Mouse (Mus musculus) neural tube, embryonic 11.5 days (tissue): ENCODE results near the gene Cyp21a1. TPM values are rescaled to one million over a fixed set of nuclear protein-coding genes. Genes with fewer than 3 reads are reported as not detected.
"Not testable (repeated sequence)": the region's sequence is repeated elsewhere in the genome, so short reads cannot be mapped to it uniquely, and the experiment has no call there.

ENCODE experiments used
- ATAC-seq: fragments of 200-750 bp; cut with Nextera tagmentation; 2 replicates; pipeline ENCODE4 v1.8.0; 2017; ENCODE audit warnings: moderate number of reproducible peaks, mild to moderate bottlenecking, moderate TSS enrichment, moderate library complexity; ENCODE audit not compliant: insufficient read depth, low FRiP score, low TSS enrichment
- DNase-seq: peaks from one replicate; pipeline ENCODE4 v3.0.0-alpha.2; 2015; ENCODE audit warnings: low spot score
- H3K27ac ChIP-seq: fragments of 300-500 bp; sonication (generic); 2 replicates; pipeline ENCODE4 v1.5.1; 2014; ENCODE audit warnings: low read depth, mild to moderate bottlenecking, low read length
- H3K27me3 ChIP-seq: fragments of 300-500 bp; sonication (generic); 2 replicates; pipeline ENCODE4 v1.6.1; 2014; ENCODE audit warnings: mild to moderate bottlenecking, low read length, mixed read lengths; ENCODE audit not compliant: control insufficient read depth, insufficient read depth
- H3K36me3 ChIP-seq: fragments of 300-500 bp; sonication (generic); 2 replicates; pipeline ENCODE4 v1.6.1; 2014; ENCODE audit warnings: mild to moderate bottlenecking, low read length, moderate library complexity, mixed read lengths; ENCODE audit not compliant: control insufficient read depth, insufficient read depth
- H3K4me1 ChIP-seq: fragments of 300-500 bp; sonication (generic); 2 replicates; pipeline ENCODE4 v1.6.1; 2014; ENCODE audit warnings: low read length, mixed read lengths; ENCODE audit not compliant: control insufficient read depth, insufficient read depth
- H3K4me2 ChIP-seq: fragments of 300-500 bp; sonication (generic); 2 replicates; pipeline ENCODE4 v1.6.1; 2014; ENCODE audit warnings: low read depth, mild to moderate bottlenecking, moderate library complexity
- H3K4me3 ChIP-seq: fragments of 300-500 bp; sonication (generic); 2 replicates; pipeline ENCODE4 v1.5.1; 2014; ENCODE audit warnings: low read depth, low read length
- H3K9ac ChIP-seq: fragments of 300-500 bp; sonication (generic); 2 replicates; pipeline ENCODE4 v1.6.1; 2014; ENCODE audit warnings: mild to moderate bottlenecking, low read length
- H3K9me3 ChIP-seq: fragments of 300-500 bp; sonication (generic); 2 replicates; pipeline ENCODE4 v1.6.1; 2016; ENCODE audit warnings: low read length; ENCODE audit not compliant: control insufficient read depth
- WGBS: fragments of 180-500 bp; shearing (Covaris S2); extraction: QIAGEN DNeasy Blood & Tissue Kit; methylation state at CpG from one replicate; pipeline ENCODE4 v1.1.7; 2014; 5-methylcytosine and 5-hydroxymethylcytosine counted together
- polyA plus RNA-seq: library from polyadenylated mRNA; unstranded; fragments of >200 nt; fragmentation: Nextera tagmentation; extraction: Ambion mirVana; gene quantifications from 2 replicates; pipeline ENCODE4 v1.2.1, GENCODE M21; 2014

The Cyp21a1 gene
- polyA plus RNA-seq: not detected in 2 replicates

- not testable (repeated sequence) for H3K4me2 ChIP-seq, ATAC-seq, H3K9ac ChIP-seq, H3K4me3 ChIP-seq, H3K4me1 ChIP-seq, DNase-seq, H3K27ac ChIP-seq, H3K9me3 ChIP-seq, H3K27me3 ChIP-seq, H3K36me3 ChIP-seq
- WGBS: 92% methylated on average over 4 of the region's 6 CpGs
Measured at GRCm38 (mm10) chr17:34804301-34804700, at the start of gene Cyp21a1. TSS of gene Cyp21a1 (minus strand) at chr17:34804561.

- Histone ChIP-seq H3K36me3 (peaks cover 3% of the 10 kb centered on the region), H3K9me3 (no peaks in the 10 kb centered on the region)
- 76% methylated on average over 8 of the region's 8 CpGs for WGBS
Measured at GRCm38 (mm10) chr17:34853511-34853910, 49.1 kb upstream of the Cyp21a1 start.

DNA sequence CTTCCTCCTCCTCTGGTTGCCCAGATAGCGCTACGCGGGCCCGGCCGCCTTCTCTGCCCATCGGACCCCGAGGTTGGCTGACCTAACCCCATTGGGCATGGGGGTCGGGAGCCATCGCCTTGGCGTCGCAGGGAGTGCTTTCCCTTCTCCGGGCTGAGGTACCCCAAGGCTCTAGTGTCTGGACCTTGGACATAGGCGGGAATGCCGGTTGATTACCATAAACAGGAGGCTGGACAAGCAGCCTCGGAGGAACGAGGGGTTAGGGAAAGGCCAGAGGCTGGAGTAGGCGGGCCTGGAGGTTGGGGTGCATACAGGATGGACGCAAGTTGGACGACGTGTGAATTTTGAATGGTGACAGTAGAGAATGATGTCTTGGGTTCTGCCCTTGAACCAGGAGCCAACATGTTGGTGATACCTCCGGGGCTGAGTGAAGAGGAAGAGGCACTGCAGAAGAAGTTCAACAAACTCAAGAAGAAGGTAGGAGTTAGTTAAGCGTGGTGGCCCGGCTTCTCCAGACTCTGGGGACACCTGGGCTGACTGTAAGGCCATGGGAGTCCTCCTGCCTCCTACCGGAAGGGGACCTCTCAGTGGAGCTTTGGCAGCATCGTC is 46.3 kb upstream of the Cyp21a1 start:
- 1% methylated on average over 25 of the region's 25 CpGs for WGBS
- Histone ChIP-seq H3K27ac (no peak overlapping the region), H3K4me1 (peaks cover 9% of the 10 kb centered on the region), H3K36me3 (peaks cover 9% of the 10 kb centered on the region), H3K4me2 (peak overlapping the region; percentile 71), H3K27me3 (no peaks in the 10 kb centered on the region), H3K9me3 (no peaks in the 10 kb centered on the region), H3K9ac (peak overlapping the region; percentile 76), H3K4me3 (peak overlapping the region; percentile 68)
- DNase-seq: no peak
- no peak for ATAC-seq

More at GRCm38 (mm10) chr17:34853511-34853910, 49.1 kb upstream of the Cyp21a1 start:
- H3K9ac ChIP-seq: no peak overlapping the region
- H3K4me2 ChIP-seq: no peak overlapping the region
- ATAC-seq: no peak
- no peaks in the 10 kb centered on the region for H3K27me3 ChIP-seq
- H3K27ac ChIP-seq: no peak overlapping the region
- H3K4me1 ChIP-seq: peaks cover 9% of the 10 kb centered on the region
- no peak overlapping the region for H3K4me3 ChIP-seq
- DNase-seq: no peak

DNA sequence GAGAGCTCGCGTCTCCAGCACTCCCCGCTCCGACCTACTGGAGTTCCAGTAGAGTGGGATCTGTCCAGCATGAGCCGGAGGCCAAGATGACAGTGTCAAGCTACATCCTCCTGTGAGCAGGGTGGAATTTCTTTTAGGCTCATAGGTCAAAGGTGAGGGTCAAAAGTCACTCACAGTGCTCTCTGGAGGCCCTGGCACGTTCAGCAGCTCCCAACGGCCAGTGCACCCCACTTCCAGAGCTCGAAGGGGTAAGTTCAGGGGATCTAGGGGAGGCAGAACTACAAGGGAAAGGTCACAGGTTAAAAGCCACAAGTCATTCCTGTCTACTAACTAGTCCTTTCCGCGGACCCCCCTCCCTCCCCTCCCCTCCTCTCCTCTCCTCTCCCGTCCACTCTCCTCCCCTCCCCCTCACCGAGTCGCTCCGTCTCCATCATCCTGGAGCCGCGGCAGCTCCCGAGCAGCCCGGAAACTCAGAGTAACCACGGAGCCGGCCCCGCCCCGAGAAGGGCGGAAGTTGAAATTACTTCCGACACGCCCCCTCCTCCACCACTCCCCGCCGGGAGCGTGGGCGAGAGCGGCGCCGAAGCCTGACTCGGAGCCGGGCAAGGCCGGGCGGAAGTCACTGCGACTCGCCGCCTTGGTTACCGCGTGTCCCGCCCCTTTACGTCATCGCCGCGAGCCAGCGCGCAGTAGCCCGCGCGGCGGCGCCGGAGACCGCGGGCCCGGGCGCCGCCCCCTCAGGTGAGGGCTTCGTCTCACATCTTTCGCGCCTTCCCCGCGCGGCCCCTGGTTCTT is 45.6 kb upstream of the Cyp21a1 start, which contains the start of the genes Skiv2l and Nelfe:
TSS of gene Skiv2l (minus strand) at position 489 of the 795 bp plus-strand sequence.
TSS of gene Nelfe (plus strand) at position 670 of the 795 bp plus-strand sequence.
- no peaks in the 10 kb centered on the region for H3K9me3 ChIP-seq
- H3K4me1 ChIP-seq: peaks cover 9% of the 10 kb centered on the region
- no peak within 1 kb of the TSS for H3K27ac ChIP-seq
- H3K4me2 ChIP-seq: peak within 1 kb of the TSS; percentile 86
- peak; percentile 99 for DNase-seq
- peak within 1 kb of the TSS; percentile 68 for H3K4me3 ChIP-seq
- peak within 1 kb of the TSS; percentile 76 for H3K9ac ChIP-seq
- H3K36me3 ChIP-seq: peaks cover 9% of the 10 kb centered on the region
- WGBS: 1% methylated on average over 64 of the region's 65 CpGs
- peak; percentile 97 for ATAC-seq
- H3K27me3 ChIP-seq: no peaks in the 10 kb centered on the region

DNA sequence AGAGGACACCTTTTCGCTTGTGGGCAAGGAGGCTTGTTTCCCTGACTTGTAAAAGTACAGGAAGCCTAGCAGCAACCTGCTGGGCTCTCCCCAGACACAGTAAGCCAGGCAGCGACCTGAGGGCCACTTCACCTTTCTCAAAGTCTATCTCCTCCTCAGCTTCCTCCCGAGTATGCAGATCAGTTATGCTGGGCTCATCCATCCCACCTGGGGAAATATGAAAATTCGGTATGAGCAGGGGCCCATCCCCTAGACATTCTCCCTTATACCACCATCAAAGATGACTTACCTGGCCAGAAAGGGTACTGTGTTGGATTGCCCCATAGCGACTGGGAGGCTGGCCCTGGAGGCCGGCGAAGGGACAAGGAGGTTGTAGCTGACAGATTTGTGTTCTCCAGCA is 43.3 kb upstream of the Cyp21a1 start:
- ATAC-seq: no peak
- Histone ChIP-seq H3K36me3 (peaks cover 10% of the 10 kb centered on the region), H3K4me3 (no peak overlapping the region), H3K27ac (no peak overlapping the region), H3K9me3 (no peaks in the 10 kb centered on the region), H3K4me1 (peaks cover 9% of the 10 kb centered on the region), H3K9ac (no peak overlapping the region), H3K27me3 (no peaks in the 10 kb centered on the region), H3K4me2 (no peak overlapping the region)
- no peak for DNase-seq
- WGBS: 93% methylated on average over 7 of the region's 7 CpGs

DNA sequence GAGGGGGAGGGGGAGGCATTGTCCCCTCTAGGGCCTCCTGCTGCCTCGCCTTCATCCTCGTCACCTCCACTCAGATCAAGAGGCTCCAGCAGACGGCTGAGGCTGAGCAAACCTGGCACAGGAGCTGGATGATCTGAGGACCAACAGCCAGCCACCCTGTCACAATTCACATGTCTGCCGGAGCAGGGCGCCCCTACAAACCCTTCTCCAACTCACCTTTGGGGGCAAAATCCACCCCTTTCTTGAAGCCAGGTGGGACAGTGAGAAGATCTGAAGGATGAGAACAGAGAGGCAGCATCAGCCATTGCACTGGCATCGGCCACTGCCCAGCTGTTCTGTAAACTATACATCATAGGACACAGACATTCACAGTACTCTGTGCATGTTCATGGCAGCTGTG is 42.8 kb upstream of the Cyp21a1 start:
- peaks cover 9% of the 10 kb centered on the region for H3K4me1 ChIP-seq
- peaks cover 12% of the 10 kb centered on the region for H3K36me3 ChIP-seq
- H3K9ac ChIP-seq: no peak overlapping the region
- ATAC-seq (no peak), DNase-seq (no peak)
- H3K4me2 ChIP-seq: no peak overlapping the region
- WGBS: 90% methylated on average over 6 of the region's 6 CpGs
- no peaks in the 10 kb centered on the region for H3K9me3 ChIP-seq
- H3K27me3 ChIP-seq: no peaks in the 10 kb centered on the region
- H3K4me3 ChIP-seq: no peak overlapping the region
- H3K27ac ChIP-seq: no peak overlapping the region

DNA sequence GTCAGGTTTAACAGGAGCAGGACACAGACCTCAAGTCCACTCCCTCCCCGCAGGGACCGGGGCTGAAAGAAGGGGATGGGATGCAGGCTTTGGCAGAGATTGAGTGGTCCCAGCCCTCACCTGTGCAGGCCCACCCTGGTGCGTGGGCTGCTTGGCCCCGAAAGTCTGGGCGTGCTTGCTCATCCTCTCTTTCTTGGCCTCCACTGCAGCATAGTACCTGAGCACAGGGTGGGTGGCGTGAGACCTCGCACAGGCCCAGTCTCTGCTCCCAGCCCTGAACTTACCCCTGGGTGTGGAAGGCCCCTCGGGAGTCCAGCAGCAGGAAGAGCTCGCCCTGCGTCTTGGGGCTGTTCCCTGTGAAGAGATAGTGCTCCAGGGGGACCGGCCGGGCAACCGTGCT is 40.5 kb upstream of the Cyp21a1 start:
- 94% methylated on average over 13 of the region's 13 CpGs for WGBS
- DNase-seq: no peak
- Histone ChIP-seq H3K9ac (no peak overlapping the region), H3K36me3 (peaks cover 19% of the 10 kb centered on the region), H3K9me3 (no peaks in the 10 kb centered on the region), H3K4me3 (no peak overlapping the region), H3K4me1 (peaks cover 4% of the 10 kb centered on the region), H3K27ac (no peak overlapping the region), H3K27me3 (no peaks in the 10 kb centered on the region), H3K4me2 (no peak overlapping the region)
- no peak for ATAC-seq

DNA sequence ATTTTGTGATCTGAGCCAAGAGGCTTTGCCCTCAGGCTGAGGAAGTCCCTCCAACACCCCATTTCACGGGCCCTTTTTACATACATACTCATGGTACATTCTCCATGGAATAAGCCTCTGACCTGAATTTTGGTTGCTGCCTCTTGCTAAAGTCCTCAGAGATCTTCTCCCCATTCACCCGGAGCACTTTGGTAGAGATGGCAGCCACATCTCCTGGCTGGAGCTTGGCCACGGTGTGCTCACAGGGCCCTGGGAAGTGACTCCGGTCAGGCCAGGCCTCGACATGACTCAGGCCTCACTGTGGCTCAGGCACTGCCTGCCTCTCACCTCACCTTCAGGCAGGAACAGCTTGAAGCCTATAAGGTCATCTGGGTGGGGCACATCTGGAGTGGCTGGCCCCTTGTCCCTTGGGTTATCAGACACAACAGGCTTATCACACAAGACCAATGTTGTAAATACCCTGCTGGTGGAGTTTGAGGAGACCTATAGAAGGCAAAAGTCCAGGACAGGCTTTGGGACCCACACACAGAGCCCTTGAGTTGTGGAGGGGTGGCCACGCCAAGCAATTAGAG is 36.5 kb upstream of the Cyp21a1 start:
- no peak overlapping the region for H3K4me3 ChIP-seq
- H3K4me2 ChIP-seq: no peak overlapping the region
- peaks cover 19% of the 10 kb centered on the region for H3K4me1 ChIP-seq
- H3K27ac ChIP-seq: no peak overlapping the region
- peaks cover 18% of the 10 kb centered on the region for H3K36me3 ChIP-seq
- 89% methylated on average over 6 of the region's 6 CpGs for whole genome bisulfite sequencing
- H3K9ac ChIP-seq: no peak overlapping the region
- no peaks in the 10 kb centered on the region for H3K27me3 ChIP-seq
- no peaks in the 10 kb centered on the region for H3K9me3 ChIP-seq
- ATAC-seq (no peak), DNase-seq (peak; percentile 2)
